24 mouse cellular contexts compared by ENCODE assay signal in the genomic region with DNA sequence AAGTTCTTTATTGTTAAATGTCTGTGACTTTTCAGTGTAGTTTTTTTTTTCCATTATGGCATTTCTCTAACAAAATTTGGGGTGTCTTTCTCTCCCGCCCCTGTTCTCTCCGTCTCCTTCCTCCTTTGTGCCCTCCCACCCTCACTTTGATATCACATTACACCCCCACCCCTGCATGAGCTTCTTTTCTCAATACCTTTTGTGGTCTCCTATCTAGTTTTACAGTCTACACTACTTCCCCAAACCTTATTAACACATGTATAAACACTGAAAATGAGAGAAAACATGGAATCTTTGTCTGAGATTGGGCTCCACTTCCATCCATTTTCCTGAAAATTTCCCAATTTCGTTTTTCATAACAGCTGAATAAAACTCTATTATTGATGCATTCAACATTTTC. TPM values are rescaled to one million over a fixed set of nuclear protein-coding genes. Genes with fewer than 3 reads are reported as not detected.
DNase-seq lines count a peak whose midpoint lies in the region; ATAC-seq and TF ChIP-seq lines count a peak whose summit lies in the region.
"Had no signal": no experiment of that assay in that cellular context is flagged by ENCODE, and none has a peak within 500 bp of the region (broad histone marks: within the 10 kb centered on the region; RNA-seq: fewer than 3 reads in every experiment).

No protein-coding gene starts in this region.

- H3K9ac ChIP-seq in MEL (ENCODE audit: control insufficient read depth, low read depth, low read length, poor library complexity, severe bottlenecking): no peak overlapping the region
- H3K9ac ChIP-seq in heart, embryonic 11.5 days (ENCODE audit: low read depth, low read length): no peak overlapping the region

- H3K27me3 ChIP-seq in MEL (ENCODE audit: control insufficient read depth in 1 of 2, insufficient read depth in 2 of 2, low read length in 2 of 2): no peaks in the 10 kb centered on the region
- H3K27me3 ChIP-seq in heart, embryonic 11.5 days (ENCODE audit: control insufficient read depth, insufficient read depth, low read length): peaks cover 9% of the 10 kb centered on the region
- H3K27me3 ChIP-seq: CH12.LX had no signal

- 77% methylated on average over 3 of the region's 3 CpGs for WGBS in heart, embryonic 11.5 days (ENCODE audit: insufficient replicate concordance)

- no peak for TF ChIP-seq CTCF in MEL (IDR thresholded peaks at IDR 0.05 in 2 of 3, conservative IDR thresholded peaks at IDR 0.05 in 1 of 3; ENCODE audit: control insufficient read depth in 1 of 3, insufficient read depth in 1 of 3, low read depth in 2 of 3, low read length in 3 of 3, poor library complexity in 1 of 3, severe bottlenecking in 1 of 3)

- no peak for ATAC-seq in frontal cortex, adult (ENCODE audit: low TSS enrichment)
- no peak for ATAC-seq in heart, embryonic 11.5 days (replicated peaks; ENCODE audit: insufficient number of reproducible peaks, low FRiP score, low TSS enrichment)
- ATAC-seq: activated CD4-positive, CD25-positive, alpha-beta regulatory T cell, adult 4 months; CD4-positive, CD25-positive, alpha-beta regulatory T cell, adult 4 months; Patski had no signal

- peaks cover 30 to 46% of the 10 kb centered on the region in 2 experiments for H3K36me3 ChIP-seq in MEL (ENCODE audit: control insufficient read depth in 1 of 2, insufficient read depth in 2 of 2, low read length in 2 of 2)
- peaks cover 2% of the 10 kb centered on the region; the same call in 1 of the 2 replicates for H3K36me3 ChIP-seq in heart, embryonic 11.5 days (ENCODE audit: control insufficient read depth, insufficient read depth, low read length)

- no peak overlapping the region for H3K27ac ChIP-seq in MEL (ENCODE audit: control insufficient read depth, low read depth, low read length)
- no peak overlapping the region for H3K27ac ChIP-seq in heart, embryonic 11.5 days (ENCODE audit: low read depth, low read length)

- DNase-seq in 416B (ENCODE audit: low read depth): peak; percentile 19
- peak; percentile 72 for DNase-seq in MEL (ENCODE audit: low read depth, low spot score)
- DNase-seq in MEL-GATA-1-ER (ENCODE audit: extremely low read depth, low read depth): peak; percentile 33
- no peak for DNase-seq in layer of hippocampus, adult 9-11 months
- DNase-seq: adrenal gland, adult 2 months; adrenal gland, adult 8-10 months; adrenal gland, postnatal 10 days; adrenal gland, postnatal 14 days; adrenal gland, postnatal 25 days; adrenal gland, postnatal 36 days; B cell, adult 2 months; cerebellum, adult 11 months; cerebellum, adult 11-12 months; cerebellum, adult 18-20 months; cerebellum, adult 2 months; cerebellum, adult 8-10 months; cerebellum, adult 9-10 months had no signal

- H3K4me1 ChIP-seq in MEL (ENCODE audit: control insufficient read depth in 1 of 2, insufficient read depth in 2 of 2, low read length in 2 of 2): peaks cover 5 to 8% of the 10 kb centered on the region in 2 experiments; a peak in 3 of 4 replicates
- no peaks in the 10 kb centered on the region for H3K4me1 ChIP-seq in heart, embryonic 11.5 days (ENCODE audit: control insufficient read depth, insufficient read depth, low read length)

- TF ChIP-seq EP300 in MEL (IDR thresholded peaks at IDR 0.05; ENCODE audit: low read depth in 1 of 2, low read length in 2 of 2): peak; percentile 58 to 68

- H3K79me2 ChIP-seq in MEL (ENCODE audit: control insufficient read depth, insufficient read depth, low read length, poor library complexity): no peaks in the 10 kb centered on the region

- TF ChIP-seq POLR2A in MEL (IDR thresholded peaks at IDR 0.05; ENCODE audit: control insufficient read depth in 1 of 2, insufficient read depth in 1 of 2, low read depth in 1 of 2, low read length in 2 of 2, poor library complexity in 1 of 2): no peak

- TF ChIP-seq RAD21 in MEL (IDR thresholded peaks at IDR 0.05; ENCODE audit: low read depth, low read length): no peak

- H3K9me3 ChIP-seq in MEL (replicated peaks; ENCODE audit: insufficient read depth, low read length): no peaks in the 10 kb centered on the region
- H3K9me3 ChIP-seq in heart, embryonic 11.5 days (replicated peaks; ENCODE audit: control insufficient read depth, low read length): no peaks in the 10 kb centered on the region
- H3K9me3 ChIP-seq: G1E had no signal

- no peak overlapping the region for H3K4me2 ChIP-seq in heart, embryonic 11.5 days

- H3K4me3 ChIP-seq in MEL (ENCODE audit: control insufficient read depth in 1 of 2, insufficient read depth in 1 of 2, low read depth in 2 of 2, low read length in 2 of 2): no peak overlapping the region
- no peak overlapping the region for H3K4me3 ChIP-seq in heart, embryonic 11.5 days (ENCODE audit: low read depth, low read length)

TF ChIP-seq in MEL, 35 proteins besides CTCF, POLR2A, EP300 and RAD21 (continues in another document):
- TF ChIP-seq MYB (IDR thresholded peaks at IDR 0.05; ENCODE audit: low read depth, low read length) (no peak), USF2 (IDR thresholded peaks at IDR 0.05; ENCODE audit: borderline replicate concordance in 1 of 2, insufficient read depth in 1 of 2, low read depth in 1 of 2, low read length in 2 of 2) (no peak), MXI1 (IDR thresholded peaks at IDR 0.05; ENCODE audit: low read depth, low read length) (peak; percentile 69), USF1 (IDR thresholded peaks at IDR 0.05; ENCODE audit: low read depth, low read length) (no peak), HCFC1 (IDR thresholded peaks at IDR 0.05; ENCODE audit: low read depth, low read length) (no peak), MAX (IDR thresholded peaks at IDR 0.05; ENCODE audit: low read length) (0 out of 2 replicates have a peak, but pooled peaks have one; percentile 38), ETS1 (IDR thresholded peaks at IDR 0.05; ENCODE audit: low read depth, low read length) (peak; percentile 58; the same call in 1 of the 2 replicates), ZKSCAN1 (IDR thresholded peaks at IDR 0.05; ENCODE audit: low read depth, low read length) (no peak), ELF1 (IDR thresholded peaks at IDR 0.05; ENCODE audit: low read depth, low read length) (no peak), CHD1 (IDR thresholded peaks at IDR 0.05; ENCODE audit: low read depth, low read length) (no peak), CHD2 (IDR thresholded peaks at IDR 0.05; ENCODE audit: low read length) (no peak), GABPA (IDR thresholded peaks at IDR 0.05; ENCODE audit: low read depth, low read length) (no peak), RCOR1 (IDR thresholded peaks at IDR 0.05; ENCODE audit: low read depth, low read length) (peak; percentile 86), E2F4 (IDR thresholded peaks at IDR 0.05; ENCODE audit: borderline replicate concordance, low read depth, low read length) (no peak), TAL1 (IDR thresholded peaks at IDR 0.05; ENCODE audit: low read length) (peak; percentile 27; the same call in 1 of the 2 replicates), MEF2A (IDR thresholded peaks at IDR 0.05; ENCODE audit: extremely low read depth, insufficient replicate concordance, low read depth, low read length, poor library complexity, severe bottlenecking) (no peak), POLR2AphosphoS5 (IDR thresholded peaks at IDR 0.05; ENCODE audit: borderline replicate concordance, low read depth, low read length) (no peak), UBTF (IDR thresholded peaks at IDR 0.05; ENCODE audit: borderline replicate concordance, insufficient read depth, low read depth, low read length) (no peak), JUND (IDR thresholded peaks at IDR 0.05; ENCODE audit: low read depth, low read length) (no peak), GATA1 (IDR thresholded peaks at IDR 0.05; ENCODE audit: low read depth, low read length) (peak; percentile 29; the same call in 1 of the 2 replicates), ZNF384 (IDR thresholded peaks at IDR 0.05; ENCODE audit: low read depth, low read length) (peak; percentile 48; the same call in 1 of the 2 replicates), BHLHE40 (IDR thresholded peaks at IDR 0.05; ENCODE audit: borderline replicate concordance, low read depth, low read length) (0 out of 2 replicates have a peak, but pooled peaks have one; percentile 20), MAZ (IDR thresholded peaks at IDR 0.05; ENCODE audit: low read depth, low read length) (peak; percentile 93), TBP (IDR thresholded peaks at IDR 0.05; ENCODE audit: low read depth, low read length) (no peak), NRF1 (IDR thresholded peaks at IDR 0.05; ENCODE audit: insufficient read depth, low read depth, low read length, poor library complexity, severe bottlenecking) (no peak), ZC3H11A (IDR thresholded peaks at IDR 0.05; ENCODE audit: low read depth, low read length) (no peak), KAT2A (conservative IDR thresholded peaks at IDR 0.05; ENCODE audit: low read depth, low read length) (no peak), ZMIZ1 (IDR thresholded peaks at IDR 0.05; ENCODE audit: low read depth, low read length) (no peak), POLR2AphosphoS2 (IDR thresholded peaks at IDR 0.05; ENCODE audit: low read length) (no peak), NELFE (IDR thresholded peaks at IDR 0.05; ENCODE audit: low read depth, low read length) (no peak), MYC (IDR thresholded peaks at IDR 0.05; ENCODE audit: low read depth, low read length) (0 out of 2 replicates have a peak, but pooled peaks have one; percentile 33), TCF12 (IDR thresholded peaks at IDR 0.05; ENCODE audit: low read depth, low read length) (peak; percentile 54; the same call in 1 of the 2 replicates), SMC3 (IDR thresholded peaks at IDR 0.05; ENCODE audit: low read depth, low read length) (no peak)

RNA-seq across cellular contexts. Expression of gene Smc1a, which starts 36.3 kb away (rescaled TPM):
- total RNA-seq in MEL (2012; rRNA removed): 84.7 and 99.8 TPM in 2 replicates
- 100 to 1,000 TPM; 174 to 188 TPM for polyA plus RNA-seq in MEL (2012; ENCODE audit: insufficient read depth in 1 of 2, insufficient read length in 2 of 2, low read depth in 1 of 2, low replicate concordance in 2 of 2, missing spikeins in 1 of 2)
- 81.3 and 84.3 TPM in 2 replicates for polyA plus RNA-seq in heart, embryonic 11.5 days (2014; fragmentation: Nextera tagmentation; extraction: Ambion mirVana)

RNA-seq across cellular contexts. Expression of gene Ribc1, which starts 36.5 kb away (rescaled TPM):
- 5.3 and 7.7 TPM in 2 replicates for total RNA-seq in MEL (2012; rRNA removed)
- 1 to 10 TPM in 1 of 2 experiments, not detected in 1; 9.8 TPM for polyA plus RNA-seq in MEL (2012; ENCODE audit: insufficient read depth in 1 of 2, insufficient read length in 2 of 2, low read depth in 1 of 2, low replicate concordance in 2 of 2, missing spikeins in 1 of 2)
- polyA plus RNA-seq in heart, embryonic 11.5 days (2014; fragmentation: Nextera tagmentation; extraction: Ambion mirVana): 2.8 and 3.0 TPM in 2 replicates

RNA-seq across cellular contexts. Expression of gene Hsd17b10, which starts 50.9 kb away (rescaled TPM):
- 193 and 208 TPM in 2 replicates for total RNA-seq in MEL (2012; rRNA removed)
- 100 to 1,000 TPM in 1 of 2 experiments, not detected in 1; 217 TPM for polyA plus RNA-seq in MEL (2012; ENCODE audit: insufficient read depth in 1 of 2, insufficient read length in 2 of 2, low read depth in 1 of 2, low replicate concordance in 2 of 2, missing spikeins in 1 of 2)
- polyA plus RNA-seq in heart, embryonic 11.5 days (2014; fragmentation: Nextera tagmentation; extraction: Ambion mirVana): 178 and 186 TPM in 2 replicates
